Mouse (Mus musculus) bone marrow macrophage, adult 2 months (primary cell): ENCODE measurements at regions not wholly inside any gene's neighbourhood (a gene's known extent, or its start where the extent isn't known, plus 50 kb on each side); places are given as distances from the start of the nearest gene placed in this dataset.

ENCODE experiments used
- H3K27ac ChIP-seq: 2 replicates; pipeline ENCODE4 v1.5.1; 2012; ENCODE audit warnings: low read depth, low read length; ENCODE audit not compliant: insufficient read depth
- H3K4me1 ChIP-seq: 2 replicates; pipeline ENCODE4 v1.6.1; 2012; ENCODE audit warnings: low read length; ENCODE audit not compliant: control insufficient read depth, insufficient read depth
- H3K4me3 ChIP-seq: 2 replicates; pipeline ENCODE4 v1.5.1; 2012; ENCODE audit warnings: mild to moderate bottlenecking, low read length, moderate library complexity; ENCODE audit not compliant: insufficient read depth
- CTCF ChIP-seq: IDR thresholded peaks from 2 replicates; pipeline ENCODE4 v1.5.1; 2012; ENCODE audit warnings: low read depth, mild to moderate bottlenecking, low read length, moderate library complexity
- POLR2A ChIP-seq: IDR thresholded peaks from 2 replicates; pipeline ENCODE4 v1.6.1; 2012; ENCODE audit warnings: mild to moderate bottlenecking, low read depth, low read length, borderline replicate concordance

DNA sequence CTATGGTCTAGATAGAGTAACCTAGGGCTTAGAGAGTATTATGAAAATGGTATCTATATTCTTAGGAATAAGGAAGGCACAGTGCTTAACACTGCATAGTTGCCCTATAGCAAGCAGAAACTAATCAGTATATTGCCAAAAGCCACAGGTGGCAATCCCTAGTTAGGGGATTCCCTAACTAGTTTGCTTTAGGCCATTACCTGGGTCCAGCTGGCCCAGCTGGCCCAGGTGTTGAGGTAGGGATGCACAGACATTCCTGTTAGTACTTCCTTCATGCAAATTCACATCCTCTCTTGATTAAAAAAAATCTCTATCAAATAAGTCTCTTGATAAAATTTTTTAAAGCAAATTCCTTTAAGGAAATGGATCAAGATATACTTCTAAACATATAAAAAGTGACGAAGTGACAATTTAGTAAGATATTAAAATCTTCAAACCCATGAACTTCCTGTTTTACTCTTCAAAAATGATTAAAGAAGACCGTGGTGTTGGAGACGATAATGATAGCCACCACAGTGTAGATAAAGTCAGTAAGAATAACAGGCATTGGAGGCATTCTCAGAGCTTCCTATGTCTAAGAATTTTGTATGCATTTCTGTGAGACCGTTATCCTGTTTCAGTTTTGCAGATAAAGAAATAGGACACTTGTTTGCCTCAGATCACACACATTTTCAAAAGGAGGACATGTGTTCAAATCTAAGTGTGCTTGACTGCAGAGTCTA, 1036.7 kb downstream of the Gsdmc2 start:
- H3K4me1 ChIP-seq = peaks cover 3% of the 10 kb centered on the region
- no peak overlapping the region for H3K27ac ChIP-seq
- TF ChIP-seq POLR2A (no peak), CTCF (no peak)

DNA sequence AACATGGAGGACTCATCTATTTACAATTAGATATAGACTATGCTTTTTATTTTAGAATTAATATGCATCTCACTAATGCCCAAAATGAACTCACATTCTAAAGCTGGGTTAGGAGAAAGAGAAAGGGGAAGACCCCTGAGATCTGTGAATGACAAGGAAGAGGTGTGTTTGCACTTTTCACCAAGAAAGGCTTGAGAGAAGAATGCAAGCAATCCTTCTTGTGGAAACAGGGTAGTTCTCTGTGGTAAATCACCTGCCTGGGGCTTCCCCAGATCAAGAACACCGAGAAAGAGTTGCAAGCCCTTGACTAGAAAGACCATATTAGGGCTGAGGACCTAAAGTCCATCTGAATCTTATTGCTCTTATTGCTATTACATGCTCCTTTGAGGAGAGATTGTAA, 1037.6 kb downstream of the Gsdmc2 start:
- H3K4me1 ChIP-seq = peaks cover 3% of the 10 kb centered on the region
- H3K4me3 ChIP-seq = no peak overlapping the region
- TF ChIP-seq CTCF = no peak
- no peak for TF ChIP-seq POLR2A
- H3K27ac ChIP-seq = no peak overlapping the region

More for the DNA sequence above, 1036.7 kb downstream of the Gsdmc2 start:
- H3K4me3 ChIP-seq = no peak overlapping the region

DNA sequence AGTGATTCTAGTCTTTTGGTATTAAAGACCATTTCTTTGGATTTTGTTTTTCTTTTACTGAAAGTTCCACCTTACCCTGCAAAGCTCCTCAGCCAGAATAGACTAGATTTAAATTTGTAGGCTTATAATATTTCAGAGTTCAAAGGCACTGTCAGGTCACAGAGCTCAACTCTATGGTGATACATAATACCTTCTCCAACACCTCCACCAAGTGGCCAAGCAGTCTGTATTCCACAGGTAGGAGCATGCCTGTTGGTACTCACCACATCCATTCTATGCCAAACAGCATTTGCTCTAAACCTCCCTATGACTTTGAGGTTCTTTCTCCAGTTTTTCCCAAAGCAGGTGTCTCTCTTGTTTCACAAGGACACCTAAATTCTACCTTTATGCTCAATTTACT, 1042.2 kb downstream of the Gsdmc2 start:
- Histone ChIP-seq H3K27ac (no peak overlapping the region), H3K4me3 (no peak overlapping the region), H3K4me1 (no peaks in the 10 kb centered on the region)
- no peak for TF ChIP-seq POLR2A
- TF ChIP-seq CTCF = no peak

- no peaks in the 10 kb centered on the region for H3K4me1 ChIP-seq
- H3K27ac ChIP-seq = no peak overlapping the region
- no peak overlapping the region for H3K4me3 ChIP-seq
- no peak for TF ChIP-seq CTCF
- no peak for TF ChIP-seq POLR2A
Measured at GRCm38 (mm10) chr15:62798731-62799130, 1046.2 kb downstream of the Gsdmc2 start.

DNA sequence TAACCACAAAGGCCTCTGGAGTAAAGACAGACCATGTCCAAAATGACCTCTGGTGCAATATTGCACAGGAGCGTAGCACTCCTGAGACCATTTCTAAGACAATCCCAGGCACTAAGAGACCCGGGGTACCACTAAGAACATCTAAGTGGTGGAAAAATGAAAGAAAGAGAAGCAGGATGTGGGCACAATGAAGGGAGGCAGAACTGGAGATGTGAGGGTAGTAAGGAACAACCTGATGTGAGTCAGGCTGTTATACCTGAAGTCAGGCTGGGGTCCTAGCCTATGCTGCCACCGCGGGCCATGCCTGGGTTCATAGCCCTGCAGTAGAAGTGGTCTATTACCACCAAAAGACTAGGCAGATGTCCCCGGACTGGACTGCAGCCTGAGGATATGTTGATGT, 1051.4 kb downstream of the Gsdmc2 start:
- Histone ChIP-seq H3K4me3 (no peak overlapping the region), H3K27ac (no peak overlapping the region), H3K4me1 (no peaks in the 10 kb centered on the region)
- TF ChIP-seq CTCF (no peak), POLR2A (no peak)

- TF ChIP-seq CTCF (no peak), POLR2A (no peak)
- H3K4me1 ChIP-seq = no peaks in the 10 kb centered on the region
- no peak overlapping the region for H3K27ac ChIP-seq
- no peak overlapping the region for H3K4me3 ChIP-seq
Measured at GRCm38 (mm10) chr15:62792084-62792483, 1052.9 kb downstream of the Gsdmc2 start.

DNA sequence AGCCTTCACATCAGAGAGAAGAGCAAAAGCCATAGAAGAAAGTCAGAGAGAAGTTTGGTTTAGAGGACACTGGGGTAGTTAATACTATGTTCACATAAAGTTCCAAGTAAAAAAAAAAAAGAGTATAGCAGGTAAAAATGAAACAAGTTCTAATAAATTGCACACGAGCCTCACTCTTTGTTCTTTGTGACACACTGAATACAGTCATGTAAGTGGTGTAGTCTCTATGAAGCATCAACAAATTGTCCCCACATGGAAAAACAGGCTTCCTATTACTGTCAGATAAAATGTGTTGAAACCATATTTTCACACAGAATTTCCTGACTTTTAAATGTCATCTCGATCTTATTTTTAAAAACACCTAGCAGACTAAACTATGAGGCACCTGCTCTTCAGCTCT, 1057.2 kb downstream of the Gsdmc2 start:
- TF ChIP-seq POLR2A (no peak), CTCF (no peak)
- Histone ChIP-seq H3K4me3 (no peak overlapping the region), H3K4me1 (no peaks in the 10 kb centered on the region), H3K27ac (no peak overlapping the region)

- no peak for TF ChIP-seq CTCF
- no peak for TF ChIP-seq POLR2A
- no peak overlapping the region for H3K27ac ChIP-seq
- no peak overlapping the region for H3K4me3 ChIP-seq
- H3K4me1 ChIP-seq = no peaks in the 10 kb centered on the region
Measured at GRCm38 (mm10) chr15:62786315-62786714, 1058.7 kb downstream of the Gsdmc2 start.

DNA sequence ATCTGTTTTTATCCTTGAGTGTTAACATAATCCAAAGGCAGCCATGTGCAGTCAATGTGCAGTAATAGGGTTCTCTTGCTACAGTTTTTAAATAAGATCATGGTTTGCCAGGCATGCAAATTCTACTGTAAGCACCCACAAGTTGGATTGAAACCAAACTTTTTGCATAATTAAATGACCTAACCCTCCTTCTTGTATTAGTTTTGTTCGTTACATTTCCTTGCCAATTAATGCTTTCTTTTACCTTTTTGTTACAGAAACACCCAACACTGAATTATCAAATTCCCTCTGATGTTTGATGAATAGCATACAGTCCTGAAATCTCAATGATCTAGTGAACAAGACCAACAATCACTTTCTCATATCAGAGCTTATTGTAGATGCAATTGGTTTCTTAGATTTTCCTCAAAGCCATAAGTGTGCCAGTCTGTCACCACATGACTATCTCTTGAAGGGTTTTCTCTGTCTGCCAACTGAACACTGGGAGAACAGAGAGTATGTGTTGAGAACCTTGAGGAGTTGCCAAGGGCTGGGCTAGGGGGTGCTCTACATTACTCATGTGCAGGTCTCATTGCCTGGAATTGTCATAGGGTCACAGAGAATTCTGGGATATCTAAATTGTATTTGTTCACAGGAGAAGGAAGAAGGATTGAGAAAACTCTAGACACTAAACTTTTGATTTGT, 1060.4 kb downstream of the Gsdmc2 start:
- TF ChIP-seq POLR2A = no peak
- TF ChIP-seq CTCF = no peak
- Histone ChIP-seq H3K4me3 (no peak overlapping the region), H3K27ac (no peak overlapping the region), H3K4me1 (no peaks in the 10 kb centered on the region)

DNA sequence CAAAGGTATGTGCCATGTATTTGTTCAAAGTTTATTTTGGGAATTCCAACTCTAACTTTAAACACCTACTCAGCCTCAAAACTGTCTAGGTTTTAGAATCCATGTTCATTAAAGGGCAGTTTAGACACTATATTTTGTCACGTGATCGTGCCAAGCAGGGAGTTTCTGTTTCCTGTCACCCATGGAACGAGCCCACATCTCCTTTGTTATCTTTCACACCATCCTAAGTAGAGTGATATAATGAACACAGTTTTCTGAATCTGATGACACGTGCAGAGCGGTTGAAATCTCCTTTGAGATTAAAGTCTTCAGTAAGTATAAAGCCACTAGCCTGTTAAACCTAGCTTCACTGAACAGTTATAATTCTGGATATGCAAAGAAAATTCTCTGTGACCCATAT, 1066.1 kb downstream of the Gsdmc2 start:
- Histone ChIP-seq H3K27ac (no peak overlapping the region), H3K4me1 (no peaks in the 10 kb centered on the region), H3K4me3 (no peak overlapping the region)
- TF ChIP-seq POLR2A (no peak), CTCF (no peak)

DNA sequence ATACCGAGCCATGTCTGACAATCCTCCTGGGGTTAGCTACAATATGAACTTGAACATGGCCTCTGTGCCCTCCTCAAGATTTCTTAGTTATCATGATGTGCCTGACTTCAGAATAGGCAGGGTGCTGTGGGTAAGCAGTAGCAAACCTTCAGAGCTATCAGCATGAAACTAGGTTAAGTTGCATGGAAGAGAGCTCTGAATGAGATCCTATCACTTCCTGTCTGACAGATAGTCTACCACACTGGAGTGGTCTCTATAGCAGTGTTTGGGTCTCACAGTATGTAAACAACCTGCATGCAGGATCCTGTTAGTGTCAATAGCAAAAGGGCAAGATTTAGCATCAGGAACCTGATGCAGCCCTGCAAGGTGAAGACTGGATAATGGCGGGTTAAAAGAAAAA, 1092.3 kb downstream of the Gsdmc2 start:
- no peak for TF ChIP-seq CTCF
- TF ChIP-seq POLR2A = no peak

More for the DNA sequence above, 1092.3 kb downstream of the Gsdmc2 start:
- no peak overlapping the region for H3K27ac ChIP-seq
- no peaks in the 10 kb centered on the region for H3K4me1 ChIP-seq
- no peak overlapping the region for H3K4me3 ChIP-seq
